Mouse (Mus musculus) lung, embryonic 15.5 days (tissue): ENCODE data around the gene Zfp423. TPM values are rescaled to one million over a fixed set of nuclear protein-coding genes. Genes with fewer than 3 reads are reported as not detected.

Experiments used
- ATAC-seq: fragments of 200-750 bp; cut with Nextera tagmentation; 2 replicates; pipeline ENCODE4 v1.8.0; 2017; ENCODE audit warnings: moderate number of reproducible peaks, borderline replicate concordance; ENCODE audit not compliant: low FRiP score, low TSS enrichment; ENCODE audit errors: extremely low read depth
- H3K27ac ChIP-seq: fragments of 300-500 bp; sonication (generic); 2 replicates; pipeline ENCODE4 v1.5.1; 2015; ENCODE audit warnings: moderate library complexity, mild to moderate bottlenecking, inconsistent platforms
- H3K27me3 ChIP-seq: fragments of 300-500 bp; sonication (generic); 2 replicates; pipeline ENCODE4 v1.6.1; 2015; ENCODE audit warnings: inconsistent platforms
- H3K36me3 ChIP-seq: fragments of 300-500 bp; sonication (generic); 2 replicates; pipeline ENCODE4 v1.6.1; 2015; ENCODE audit warnings: inconsistent platforms
- H3K4me1 ChIP-seq: fragments of 300-500 bp; sonication (generic); 2 replicates; pipeline ENCODE4 v1.6.1; 2015; ENCODE audit warnings: inconsistent platforms
- H3K4me2 ChIP-seq: fragments of 300-500 bp; sonication (generic); 2 replicates; pipeline ENCODE4 v1.6.1; 2015; ENCODE audit warnings: inconsistent platforms, mild to moderate bottlenecking, moderate library complexity
- H3K4me3 ChIP-seq: fragments of 300-500 bp; sonication (generic); 2 replicates; pipeline ENCODE4 v1.5.1; 2015; ENCODE audit warnings: mild to moderate bottlenecking, inconsistent platforms
- H3K9ac ChIP-seq: fragments of 300-500 bp; sonication (generic); 2 replicates; pipeline ENCODE4 v1.6.1; 2015; ENCODE audit warnings: inconsistent platforms
- H3K9me3 ChIP-seq: fragments of 300-500 bp; sonication (generic); 2 replicates; pipeline ENCODE4 v1.6.1; 2016; ENCODE audit warnings: inconsistent platforms
- WGBS: fragments of 180-500 bp; shearing (Covaris S2); methylation state at CpG from one replicate; pipeline ENCODE4 v1.1.7; 2015; 5-methylcytosine and 5-hydroxymethylcytosine counted together
- polyA plus RNA-seq: library from polyadenylated mRNA; unstranded; fragments of >200 nt; fragmentation: Nextera tagmentation; extraction: Ambion mirVana; gene quantifications from 2 replicates; pipeline ENCODE4 v1.2.1, GENCODE M21; 2015

The Zfp423 gene
- polyA plus RNA-seq, 1 experiment from 2014 or later, result 7.3 TPM

GRCm38 (mm10) chr8:87943651-87944091 lies 15.7 kb downstream of the Zfp423 start:
- no peaks in the 10 kb centered on the region for H3K9me3 ChIP-seq
- no peaks in the 10 kb centered on the region for H3K27me3 ChIP-seq
- peak; percentile 20; the same call in 1 of the 2 replicates for ATAC-seq
- no peak overlapping the region for H3K27ac ChIP-seq
- H3K4me1 ChIP-seq, result peaks cover 41% of the 10 kb centered on the region
- H3K36me3 ChIP-seq, result no peaks in the 10 kb centered on the region
- H3K4me2 ChIP-seq, result peak overlapping the region; percentile 94
- H3K9ac ChIP-seq, result peak overlapping the region; percentile 58
- H3K4me3 ChIP-seq, result peak overlapping the region; percentile 46
- 8% methylated on average over 42 of the region's 42 CpGs for WGBS

- Histone ChIP-seq H3K27ac (no peak overlapping the region), H3K4me1 (peaks cover 59% of the 10 kb centered on the region), H3K36me3 (no peaks in the 10 kb centered on the region), H3K4me2 (no peak overlapping the region), H3K9ac (no peak overlapping the region), H3K27me3 (no peaks in the 10 kb centered on the region), H3K4me3 (no peak overlapping the region), H3K9me3 (no peaks in the 10 kb centered on the region)
- no peak for ATAC-seq
- WGBS, result 31% methylated on average over 6 of the region's 6 CpGs
Measured at GRCm38 (mm10) chr8:87940646-87941045, 18.7 kb downstream of the Zfp423 start.

- Histone ChIP-seq H3K9ac (no peak overlapping the region), H3K27me3 (no peaks in the 10 kb centered on the region), H3K4me3 (peak overlapping the region; percentile 34), H3K27ac (peak overlapping the region; percentile 90), H3K4me2 (peak overlapping the region; percentile 74), H3K4me1 (peaks cover 56% of the 10 kb centered on the region), H3K36me3 (no peaks in the 10 kb centered on the region), H3K9me3 (no peaks in the 10 kb centered on the region)
- WGBS, result 9% methylated on average over 8 of the region's 8 CpGs
- ATAC-seq, result peak; percentile 1; the same call in 1 of the 2 replicates
Measured at GRCm38 (mm10) chr8:87939308-87939936, 20.0 kb downstream of the Zfp423 start.

GRCm38 (mm10) chr8:87938351-87939232 lies 20.8 kb downstream of the Zfp423 start:
- Histone ChIP-seq H3K4me3 (peak overlapping the region; percentile 34), H3K4me1 (peaks cover 53% of the 10 kb centered on the region), H3K9ac (peak overlapping the region; percentile 29; the same call in 1 of the 2 replicates), H3K27me3 (no peaks in the 10 kb centered on the region), H3K36me3 (no peaks in the 10 kb centered on the region), H3K9me3 (no peaks in the 10 kb centered on the region), H3K4me2 (peak overlapping the region; percentile 74), H3K27ac (peak overlapping the region; percentile 90)
- 1% methylated on average over 18 of the region's 20 CpGs for WGBS
- peak; percentile 94 for ATAC-seq

- WGBS, result 55% methylated on average over 3 of the region's 3 CpGs
- Histone ChIP-seq H3K9me3 (no peaks in the 10 kb centered on the region), H3K4me1 (peaks cover 55% of the 10 kb centered on the region), H3K4me2 (no peak overlapping the region), H3K36me3 (no peaks in the 10 kb centered on the region), H3K4me3 (no peak overlapping the region), H3K9ac (no peak overlapping the region), H3K27me3 (no peaks in the 10 kb centered on the region), H3K27ac (peak overlapping the region; percentile 90)
- no peak for ATAC-seq
Measured at GRCm38 (mm10) chr8:87937211-87937610, 22.2 kb downstream of the Zfp423 start.

- Histone ChIP-seq H3K9ac (no peak overlapping the region), H3K27me3 (no peaks in the 10 kb centered on the region), H3K4me2 (no peak overlapping the region), H3K9me3 (no peaks in the 10 kb centered on the region), H3K27ac (no peak overlapping the region), H3K4me3 (no peak overlapping the region), H3K4me1 (peaks cover 53% of the 10 kb centered on the region), H3K36me3 (no peaks in the 10 kb centered on the region)
- WGBS, result 85% methylated on average over 6 of the region's 6 CpGs
- no peak for ATAC-seq
Measured at GRCm38 (mm10) chr8:87935088-87935680, 24.2 kb downstream of the Zfp423 start.

- Histone ChIP-seq H3K9me3 (no peaks in the 10 kb centered on the region), H3K4me3 (no peak overlapping the region), H3K36me3 (no peaks in the 10 kb centered on the region), H3K4me2 (no peak overlapping the region), H3K27ac (no peak overlapping the region), H3K4me1 (peaks cover 52% of the 10 kb centered on the region), H3K27me3 (no peaks in the 10 kb centered on the region), H3K9ac (no peak overlapping the region)
- 61% methylated on average over 13 of the region's 13 CpGs for WGBS
- ATAC-seq, result no peak
Measured at GRCm38 (mm10) chr8:87934175-87934574, 25.2 kb downstream of the Zfp423 start.

GRCm38 (mm10) chr8:87933752-87934151 lies 25.6 kb downstream of the Zfp423 start:
- Histone ChIP-seq H3K9ac (no peak overlapping the region), H3K4me3 (no peak overlapping the region), H3K27ac (no peak overlapping the region), H3K4me2 (no peak overlapping the region), H3K9me3 (no peaks in the 10 kb centered on the region), H3K36me3 (no peaks in the 10 kb centered on the region), H3K27me3 (no peaks in the 10 kb centered on the region), H3K4me1 (peaks cover 52% of the 10 kb centered on the region)
- no peak for ATAC-seq
- 64% methylated on average over 8 of the region's 8 CpGs for WGBS

GRCm38 (mm10) chr8:87928857-87929256 lies 30.5 kb downstream of the Zfp423 start:
- Histone ChIP-seq H3K9me3 (no peaks in the 10 kb centered on the region), H3K36me3 (no peaks in the 10 kb centered on the region), H3K27ac (peak overlapping the region; percentile 61), H3K4me1 (peaks cover 40% of the 10 kb centered on the region), H3K9ac (no peak overlapping the region), H3K4me2 (no peak overlapping the region), H3K27me3 (no peaks in the 10 kb centered on the region), H3K4me3 (no peak overlapping the region)
- 22% methylated on average over 2 of the region's 2 CpGs for WGBS
- ATAC-seq, result no peak

- Histone ChIP-seq H3K4me1 (peaks cover 34% of the 10 kb centered on the region), H3K36me3 (no peaks in the 10 kb centered on the region), H3K27ac (0 out of 2 replicates have a peak overlapping the region, but pooled peaks have one; percentile 15), H3K27me3 (no peaks in the 10 kb centered on the region), H3K4me3 (no peak overlapping the region), H3K9ac (no peak overlapping the region), H3K9me3 (no peaks in the 10 kb centered on the region), H3K4me2 (no peak overlapping the region)
- no peak for ATAC-seq
- 66% methylated on average over 10 of the region's 10 CpGs for WGBS
Measured at GRCm38 (mm10) chr8:87927034-87927830, 32.2 kb downstream of the Zfp423 start.
